Mouse (Mus musculus) induced T-regulatory cell, adult 2 months (primary cell): ENCODE results near the gene Pcyox1.
"Not testable (repeated sequence)": the region's sequence is repeated elsewhere in the genome, so short reads cannot be mapped to it uniquely, and the experiment has no call there.

Source experiments
- DNase-seq: peaks from one replicate; pipeline ENCODE4 v3.0.0-alpha.2; 2012; ENCODE audit warnings: low read depth

Gene Pcyox1

GRCm38 (mm10) chr6:86366125-86366852 lies 30.7 kb downstream of the Pcyox1 start:
- DNase-seq, result no peak

GRCm38 (mm10) chr6:86365371-86366124 lies 31.4 kb downstream of the Pcyox1 start, which contains the start of gene Fam136a:
Fam136a (plus strand) TSS chr6:86365646.
- peak; percentile 98 for DNase-seq

GRCm38 (mm10) chr6:86364442-86365141 lies 32.4 kb downstream of the Pcyox1 start:
- peak; percentile 89 for DNase-seq

GRCm38 (mm10) chr6:86361373-86361772 lies 35.6 kb downstream of the Pcyox1 start:
- peak; percentile 22 for DNase-seq

- no peak for DNase-seq
These were observed 36.3 kb downstream of the Pcyox1 start for GRCm38 (mm10) chr6:86360691-86361090.

GRCm38 (mm10) chr6:86356956-86357355 lies 40.0 kb downstream of the Pcyox1 start:
- no peak for DNase-seq

- DNase-seq, result no peak
These were observed 42.0 kb downstream of the Pcyox1 start for GRCm38 (mm10) chr6:86354948-86355347.

- DNase-seq, result peak; percentile 50
These were observed 47.7 kb downstream of the Pcyox1 start for GRCm38 (mm10) chr6:86349257-86349656.

GRCm38 (mm10) chr6:86346063-86346462 lies 50.9 kb downstream of the Pcyox1 start:
- no peak for DNase-seq

- no peak for DNase-seq
These were observed 53.3 kb downstream of the Pcyox1 start for GRCm38 (mm10) chr6:86343656-86344055.

GRCm38 (mm10) chr6:86336340-86336739 lies 60.6 kb downstream of the Pcyox1 start:
- not testable (repeated sequence) for DNase-seq
